Mouse (Mus musculus): ENCODE measurements at regions not wholly inside any gene's neighbourhood (a gene's known extent, or its start where the extent isn't known, plus 50 kb on each side); places are given as distances from the start of the nearest gene placed in this dataset.

- Histone ChIP-seq H3K27me3 (ENCODE audit: control insufficient read depth, insufficient read depth, low read length) (no peaks in the 10 kb centered on the region), H3K4me1 (ENCODE audit: control insufficient read depth, insufficient read depth, insufficient read length) (peaks cover 5% of the 10 kb centered on the region; the same call in 1 of the 2 replicates)
Measured at GRCm38 (mm10) chr1:151104806-151105205, 77.5 kb upstream of the Gm47985 start.

GRCm38 (mm10) chr1:151105251-151105650, 77.1 kb upstream of the Gm47985 start:
- no peak for DNase-seq (ENCODE audit: low read depth in 1 of 2, low spot score in 2 of 2)
- TF ChIP-seq CTCF (IDR thresholded peaks at IDR 0.05; ENCODE audit: extremely low read depth, insufficient read depth, insufficient read length, insufficient replicate concordance) (no peak), POLR2A (IDR thresholded peaks at IDR 0.05; ENCODE audit: low read depth, low read length) (no peak)
- no peak overlapping the region for H3K4me3 ChIP-seq (ENCODE audit: extremely low read depth, insufficient read depth, insufficient read length)
- peaks cover 5% of the 10 kb centered on the region; the same call in 1 of the 2 replicates for H3K4me1 ChIP-seq (ENCODE audit: control insufficient read depth, insufficient read depth, insufficient read length)
- no peak overlapping the region for H3K27ac ChIP-seq (ENCODE audit: insufficient read depth, low read length)
- H3K27me3 ChIP-seq (ENCODE audit: control insufficient read depth, insufficient read depth, low read length) = no peaks in the 10 kb centered on the region
- 3% methylated on average over 3 of the region's 3 CpGs for WGBS
- H3K36me3 ChIP-seq (ENCODE audit: control insufficient read depth, insufficient read depth, low read length) = no peaks in the 10 kb centered on the region

More at GRCm38 (mm10) chr1:151104806-151105205, 77.5 kb upstream of the Gm47985 start:
- H3K4me3 ChIP-seq (ENCODE audit: extremely low read depth, insufficient read depth, insufficient read length) = no peak overlapping the region
- no peak for TF ChIP-seq CTCF (IDR thresholded peaks at IDR 0.05; ENCODE audit: extremely low read depth, insufficient read depth, insufficient read length, insufficient replicate concordance)
- H3K36me3 ChIP-seq (ENCODE audit: control insufficient read depth, insufficient read depth, low read length) = no peaks in the 10 kb centered on the region
- no peak for DNase-seq (ENCODE audit: low read depth in 1 of 2, low spot score in 2 of 2)
- WGBS = 73% methylated on average over 2 of the region's 2 CpGs
- no peak overlapping the region for H3K27ac ChIP-seq (ENCODE audit: insufficient read depth, low read length)

- Histone ChIP-seq H3K36me3 (ENCODE audit: control insufficient read depth, insufficient read depth, low read length) (no peaks in the 10 kb centered on the region), H3K4me1 (ENCODE audit: control insufficient read depth, insufficient read depth, insufficient read length) (peaks cover 5% of the 10 kb centered on the region; the same call in 1 of the 2 replicates), H3K27ac (ENCODE audit: insufficient read depth, low read length) (no peak overlapping the region), H3K27me3 (ENCODE audit: control insufficient read depth, insufficient read depth, low read length) (no peaks in the 10 kb centered on the region), H3K4me3 (ENCODE audit: extremely low read depth, insufficient read depth, insufficient read length) (no peak overlapping the region)
- 90% methylated on average over 3 of the region's 3 CpGs for WGBS
- TF ChIP-seq POLR2A (IDR thresholded peaks at IDR 0.05; ENCODE audit: low read depth, low read length) (no peak), CTCF (IDR thresholded peaks at IDR 0.05; ENCODE audit: extremely low read depth, insufficient read depth, insufficient read length, insufficient replicate concordance) (no peak)
- DNase-seq (ENCODE audit: low read depth in 1 of 2, low spot score in 2 of 2) = no peak
Measured at GRCm38 (mm10) chr1:151107401-151107800, 74.9 kb upstream of the Gm47985 start.

- no peaks in the 10 kb centered on the region for H3K36me3 ChIP-seq (ENCODE audit: control insufficient read depth, insufficient read depth, low read length)
- TF ChIP-seq POLR2A (IDR thresholded peaks at IDR 0.05; ENCODE audit: low read depth, low read length) (no peak), CTCF (IDR thresholded peaks at IDR 0.05; ENCODE audit: extremely low read depth, insufficient read depth, insufficient read length, insufficient replicate concordance) (no peak)
- H3K27ac ChIP-seq (ENCODE audit: insufficient read depth, low read length) = no peak overlapping the region
- H3K27me3 ChIP-seq (ENCODE audit: control insufficient read depth, insufficient read depth, low read length) = no peaks in the 10 kb centered on the region
- H3K4me3 ChIP-seq (ENCODE audit: extremely low read depth, insufficient read depth, insufficient read length) = no peak overlapping the region
- DNase-seq (ENCODE audit: low read depth in 1 of 2, low spot score in 2 of 2) = no peak
- H3K4me1 ChIP-seq (ENCODE audit: control insufficient read depth, insufficient read depth, insufficient read length) = peaks cover 5% of the 10 kb centered on the region; the same call in 1 of the 2 replicates
- WGBS = 94% methylated on average over 2 of the region's 2 CpGs
Measured at GRCm38 (mm10) chr1:151109333-151109732, 73.0 kb upstream of the Gm47985 start.

DNA sequence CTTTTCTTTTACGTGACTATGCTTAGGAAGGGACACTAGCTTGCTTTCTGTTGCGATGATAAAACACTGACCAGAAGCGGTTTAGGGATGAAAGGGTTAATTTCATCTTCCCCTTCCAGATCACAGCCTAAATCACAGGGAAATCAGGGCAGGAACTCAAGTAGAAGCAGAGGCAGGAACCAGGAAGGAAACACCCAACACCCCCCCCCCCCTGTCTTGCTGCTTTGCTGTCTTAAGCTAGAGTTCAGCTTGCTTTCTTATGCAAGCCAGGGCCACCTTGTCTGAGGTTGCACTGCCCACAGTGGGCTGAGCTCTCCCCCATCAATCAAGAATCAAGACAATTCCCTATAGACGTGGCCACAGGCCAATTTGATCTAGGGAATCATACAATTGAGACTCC, 71.9 kb upstream of the Gm47985 start:
- Histone ChIP-seq H3K4me1 (ENCODE audit: control insufficient read depth, insufficient read depth, insufficient read length) (no peaks in the 10 kb centered on the region), H3K36me3 (ENCODE audit: control insufficient read depth, insufficient read depth, low read length) (no peaks in the 10 kb centered on the region), H3K27me3 (ENCODE audit: control insufficient read depth, insufficient read depth, low read length) (no peaks in the 10 kb centered on the region), H3K27ac (ENCODE audit: insufficient read depth, low read length) (no peak overlapping the region), H3K4me3 (ENCODE audit: extremely low read depth, insufficient read depth, insufficient read length) (no peak overlapping the region)
- 70% methylated on average over 4 of the region's 4 CpGs for WGBS
- DNase-seq (ENCODE audit: low read depth in 1 of 2, low spot score in 2 of 2) = no peak
- TF ChIP-seq POLR2A (IDR thresholded peaks at IDR 0.05; ENCODE audit: low read depth, low read length) = no peak

- 71% methylated on average over 6 of the region's 6 CpGs for WGBS
- Histone ChIP-seq H3K4me3 (ENCODE audit: extremely low read depth, insufficient read depth, insufficient read length) (no peak overlapping the region), H3K27ac (ENCODE audit: insufficient read depth, low read length) (no peak overlapping the region), H3K4me1 (ENCODE audit: control insufficient read depth, insufficient read depth, insufficient read length) (no peaks in the 10 kb centered on the region), H3K36me3 (ENCODE audit: control insufficient read depth, insufficient read depth, low read length) (no peaks in the 10 kb centered on the region), H3K27me3 (ENCODE audit: control insufficient read depth, insufficient read depth, low read length) (no peaks in the 10 kb centered on the region)
- no peak for TF ChIP-seq POLR2A (IDR thresholded peaks at IDR 0.05; ENCODE audit: low read depth, low read length)
- no peak for TF ChIP-seq CTCF (IDR thresholded peaks at IDR 0.05; ENCODE audit: extremely low read depth, insufficient read depth, insufficient read length, insufficient replicate concordance)
- no peak for DNase-seq (ENCODE audit: low read depth in 1 of 2, low spot score in 2 of 2)
Measured at GRCm38 (mm10) chr1:151111683-151112082, 70.7 kb upstream of the Gm47985 start.

- H3K4me1 ChIP-seq (ENCODE audit: control insufficient read depth, insufficient read depth, insufficient read length) = no peaks in the 10 kb centered on the region
- TF ChIP-seq CTCF (IDR thresholded peaks at IDR 0.05; ENCODE audit: extremely low read depth, insufficient read depth, insufficient read length, insufficient replicate concordance) (no peak), POLR2A (IDR thresholded peaks at IDR 0.05; ENCODE audit: low read depth, low read length) (no peak)
- H3K4me3 ChIP-seq (ENCODE audit: extremely low read depth, insufficient read depth, insufficient read length) = no peak overlapping the region
- H3K27me3 ChIP-seq (ENCODE audit: control insufficient read depth, insufficient read depth, low read length) = no peaks in the 10 kb centered on the region
- 58% methylated on average over 2 of the region's 2 CpGs for WGBS
- H3K36me3 ChIP-seq (ENCODE audit: control insufficient read depth, insufficient read depth, low read length) = no peaks in the 10 kb centered on the region
- H3K27ac ChIP-seq (ENCODE audit: insufficient read depth, low read length) = no peak overlapping the region
- DNase-seq (ENCODE audit: low read depth in 1 of 2, low spot score in 2 of 2) = no peak
Measured at GRCm38 (mm10) chr1:151112390-151112789, 69.9 kb upstream of the Gm47985 start.
